Mouse (Mus musculus) neural tube, embryonic 12.5 days (tissue): ENCODE results near the gene Rbfox3. TPM values are rescaled to one million over a fixed set of nuclear protein-coding genes. Genes with fewer than 3 reads are reported as not detected.

Source experiments
- ATAC-seq: fragments of 200-750 bp; cut with Nextera tagmentation; 2 replicates; pipeline ENCODE4 v1.8.0; 2017; ENCODE audit warnings: low read depth, mild to moderate bottlenecking, moderate TSS enrichment, moderate library complexity; ENCODE audit not compliant: low FRiP score
- H3K27ac ChIP-seq: fragments of 300-500 bp; sonication (generic); 2 replicates; pipeline ENCODE4 v1.5.1; 2016
- H3K27me3 ChIP-seq: fragments of 300-500 bp; sonication (generic); replicated peaks from 2 replicates; pipeline ENCODE4 v1.6.1; 2016; ENCODE audit warnings: mild to moderate bottlenecking
- H3K36me3 ChIP-seq: fragments of 300-500 bp; sonication (generic); 2 replicates; pipeline ENCODE4 v1.6.1; 2016; ENCODE audit warnings: mild to moderate bottlenecking
- H3K4me1 ChIP-seq: fragments of 300-500 bp; sonication (generic); 2 replicates; pipeline ENCODE4 v1.6.1; 2016
- H3K4me2 ChIP-seq: fragments of 300-500 bp; sonication (generic); replicated peaks from 2 replicates; pipeline ENCODE4 v1.6.1; 2016; ENCODE audit warnings: mild to moderate bottlenecking
- H3K4me3 ChIP-seq: fragments of 300-500 bp; sonication (generic); 2 replicates; pipeline ENCODE4 v1.5.1; 2016
- H3K9ac ChIP-seq: fragments of 300-500 bp; sonication (generic); 2 replicates; pipeline ENCODE4 v1.6.1; 2016; ENCODE audit warnings: mild to moderate bottlenecking
- H3K9me3 ChIP-seq: fragments of 300-500 bp; sonication (generic); 2 replicates; pipeline ENCODE4 v1.6.1; 2016; ENCODE audit warnings: mild to moderate bottlenecking
- WGBS: fragments of 180-500 bp; shearing (Covaris S2); methylation state at CpG from one replicate; pipeline ENCODE4 v1.1.7; 2016; 5-methylcytosine and 5-hydroxymethylcytosine counted together
- polyA plus RNA-seq: library from polyadenylated mRNA; unstranded; fragments of >200 nt; fragmentation: Nextera tagmentation; extraction: Ambion mirVana; gene quantifications from 2 replicates; pipeline ENCODE4 v1.2.1, GENCODE M21; 2016

Rbfox3 gene
- polyA plus RNA-seq, 1 experiment from 2014 or later, result 52.6 TPM

DNA sequence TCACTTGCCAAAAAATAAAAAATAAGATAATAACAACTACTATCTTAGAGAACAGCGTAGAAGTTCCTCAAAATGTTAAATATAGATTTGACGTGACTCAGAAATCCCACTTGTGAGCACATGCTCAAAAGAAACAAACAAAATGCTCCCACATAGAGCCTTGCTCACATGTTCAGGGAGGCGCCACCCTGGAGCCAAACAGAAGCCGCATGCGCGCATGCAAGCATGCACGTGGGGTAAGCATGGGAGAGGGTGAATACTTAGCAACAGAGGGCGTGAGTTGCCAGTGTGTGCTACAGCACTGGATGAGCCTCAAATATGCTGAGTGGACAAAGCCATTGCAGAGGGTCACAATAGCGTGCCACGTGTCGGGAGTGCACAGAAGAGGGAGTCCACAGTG lies 454.5 kb downstream of the Rbfox3 start:
- Histone ChIP-seq H3K4me2 (no peak overlapping the region), H3K4me1 (peaks cover 6% of the 10 kb centered on the region; the same call in 1 of the 2 replicates), H3K36me3 (no peaks in the 10 kb centered on the region), H3K27ac (no peak overlapping the region), H3K9me3 (no peaks in the 10 kb centered on the region), H3K4me3 (no peak overlapping the region), H3K27me3 (no peaks in the 10 kb centered on the region), H3K9ac (no peak overlapping the region)
- WGBS, result 85% methylated on average over 11 of the region's 11 CpGs
- no peak for ATAC-seq

DNA sequence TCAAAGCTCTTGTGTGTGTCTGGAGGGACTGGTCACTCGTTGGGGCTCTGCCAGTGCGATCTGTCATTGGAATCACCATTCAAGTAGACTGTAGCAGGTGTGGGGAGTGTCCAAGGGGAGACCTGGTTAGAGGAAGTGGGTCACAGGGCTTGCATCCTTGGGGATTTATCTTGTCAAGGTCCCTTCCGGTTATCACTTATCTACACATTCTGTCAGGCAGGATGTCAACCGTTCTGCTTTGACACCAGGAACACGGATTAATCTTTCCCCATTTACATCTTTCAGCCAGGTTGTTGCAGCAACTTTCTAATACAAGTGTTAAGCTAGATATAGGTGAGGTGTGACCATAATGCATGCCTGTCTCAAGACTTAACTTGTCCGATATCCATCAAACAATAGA lies 455.6 kb downstream of the Rbfox3 start:
- Histone ChIP-seq H3K4me1 (peaks cover 6% of the 10 kb centered on the region; the same call in 1 of the 2 replicates), H3K9ac (no peak overlapping the region), H3K27ac (no peak overlapping the region), H3K36me3 (no peaks in the 10 kb centered on the region), H3K4me2 (no peak overlapping the region), H3K27me3 (no peaks in the 10 kb centered on the region), H3K4me3 (no peak overlapping the region), H3K9me3 (no peaks in the 10 kb centered on the region)
- WGBS, result 89% methylated on average over 6 of the region's 6 CpGs
- ATAC-seq, result no peak

DNA sequence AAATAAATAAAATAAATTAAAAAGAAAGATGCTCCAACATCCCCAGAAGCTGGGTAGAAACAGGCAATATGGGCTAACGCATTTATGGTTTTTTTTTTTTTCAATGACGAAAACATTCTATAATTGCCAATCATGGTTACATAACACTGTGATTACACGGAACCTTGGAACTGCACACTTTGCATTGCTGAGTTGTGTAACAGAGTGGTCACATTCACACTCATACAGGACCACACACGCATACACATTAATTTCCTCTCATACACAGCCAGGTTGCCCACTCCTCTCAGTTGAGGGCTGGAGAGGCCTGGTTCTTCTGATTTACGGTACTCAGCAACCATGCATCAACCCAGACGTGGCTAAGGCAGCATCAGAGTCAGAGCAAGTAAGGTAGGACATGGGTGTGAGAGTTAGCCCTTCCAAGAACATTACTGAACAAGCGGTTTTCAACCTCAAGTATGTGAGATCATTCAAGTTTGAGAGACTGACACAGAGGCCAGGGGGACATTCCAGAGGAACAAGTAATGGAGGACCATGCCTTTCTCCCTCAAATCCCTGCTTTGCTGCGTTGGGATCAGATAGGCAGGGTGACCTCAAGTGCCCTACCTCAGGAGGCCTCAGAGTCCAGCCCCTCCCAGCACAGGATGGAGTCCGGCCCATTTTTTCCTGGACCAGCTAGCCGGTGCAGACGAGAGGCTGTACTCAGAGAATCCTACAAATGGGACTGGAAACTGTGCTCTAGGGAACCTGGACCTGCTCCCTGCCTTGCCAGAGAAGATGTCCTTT lies 457.3 kb downstream of the Rbfox3 start:
- Histone ChIP-seq H3K4me2 (no peak overlapping the region), H3K36me3 (no peaks in the 10 kb centered on the region), H3K9me3 (no peaks in the 10 kb centered on the region), H3K27me3 (no peaks in the 10 kb centered on the region), H3K9ac (no peak overlapping the region), H3K4me1 (peaks cover 4% of the 10 kb centered on the region; the same call in 1 of the 2 replicates), H3K27ac (no peak overlapping the region), H3K4me3 (no peak overlapping the region)
- no peak for ATAC-seq
- 68% methylated on average over 11 of the region's 11 CpGs for WGBS

DNA sequence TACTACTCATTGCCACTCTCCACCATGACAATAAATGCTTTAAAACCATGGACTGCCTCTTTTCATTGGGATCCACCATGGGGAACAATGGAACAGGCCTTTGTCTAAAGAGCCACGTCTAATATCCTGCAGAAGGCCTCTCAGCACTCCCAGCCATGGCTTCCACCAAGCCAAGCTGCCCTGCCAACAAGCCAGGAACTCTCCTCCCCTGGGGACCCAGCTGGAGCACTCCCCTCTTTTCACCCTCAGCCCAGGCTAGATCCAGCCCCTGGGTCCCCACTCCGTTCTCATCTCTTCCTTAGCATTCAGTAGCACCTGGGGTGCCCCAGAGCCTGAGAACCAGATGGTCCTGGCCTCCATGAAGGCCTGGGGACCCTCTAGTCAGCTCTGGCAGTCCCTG lies 458.4 kb downstream of the Rbfox3 start:
- WGBS, result 58% methylated on average over 2 of the region's 2 CpGs
- Histone ChIP-seq H3K4me3 (no peak overlapping the region), H3K9ac (no peak overlapping the region), H3K9me3 (no peaks in the 10 kb centered on the region), H3K27me3 (no peaks in the 10 kb centered on the region), H3K4me2 (no peak overlapping the region), H3K4me1 (no peaks in the 10 kb centered on the region), H3K27ac (no peak overlapping the region), H3K36me3 (no peaks in the 10 kb centered on the region)
- no peak for ATAC-seq

DNA sequence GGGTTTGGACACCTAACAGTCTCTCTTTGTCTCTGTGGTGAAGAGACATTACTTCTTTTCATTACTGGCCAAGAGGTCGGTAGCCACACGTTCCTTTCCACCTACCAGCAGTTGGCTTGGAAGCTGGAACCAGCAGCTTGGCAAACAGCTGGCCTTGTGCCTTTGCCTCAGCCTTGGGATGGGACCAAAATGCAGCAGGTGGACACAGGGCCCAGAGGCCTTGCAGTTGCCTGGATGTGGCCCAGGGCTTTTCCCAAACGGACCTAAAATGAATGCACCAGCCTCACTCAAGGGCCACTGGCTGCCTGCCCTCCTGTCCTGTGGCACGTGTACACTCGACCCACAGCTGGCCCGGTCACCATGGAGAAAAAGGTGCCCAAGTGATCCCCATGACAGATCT lies 460.2 kb downstream of the Rbfox3 start:
- Histone ChIP-seq H3K9ac (no peak overlapping the region), H3K27me3 (no peaks in the 10 kb centered on the region), H3K4me3 (no peak overlapping the region), H3K4me1 (no peaks in the 10 kb centered on the region), H3K9me3 (no peaks in the 10 kb centered on the region), H3K4me2 (no peak overlapping the region), H3K27ac (no peak overlapping the region), H3K36me3 (no peaks in the 10 kb centered on the region)
- no peak for ATAC-seq
- WGBS, result 88% methylated on average over 6 of the region's 6 CpGs

DNA sequence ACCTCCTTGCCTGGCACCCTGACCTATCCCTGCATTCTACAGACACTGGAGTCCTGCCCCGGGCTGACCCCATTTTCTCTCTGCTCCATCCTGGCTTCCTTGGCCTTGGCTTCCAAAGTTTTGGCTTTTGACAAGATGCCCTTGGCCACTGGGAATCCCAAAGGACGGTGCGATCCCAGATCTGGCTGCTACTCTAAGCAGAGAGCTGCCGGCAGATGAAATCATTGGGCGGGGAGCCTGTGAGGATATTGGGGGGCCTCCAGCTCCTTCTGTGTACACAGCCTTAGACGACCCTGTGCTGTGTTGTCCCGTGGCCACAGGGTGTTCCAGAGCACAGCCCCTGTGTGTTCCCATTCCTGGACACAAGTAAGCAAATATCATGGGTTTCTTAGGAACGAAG lies 463.0 kb downstream of the Rbfox3 start:
- Histone ChIP-seq H3K4me2 (no peak overlapping the region), H3K27me3 (peaks cover 4% of the 10 kb centered on the region), H3K4me3 (no peak overlapping the region), H3K9me3 (no peaks in the 10 kb centered on the region), H3K36me3 (no peaks in the 10 kb centered on the region), H3K9ac (no peak overlapping the region), H3K4me1 (no peaks in the 10 kb centered on the region), H3K27ac (no peak overlapping the region)
- 91% methylated on average over 8 of the region's 8 CpGs for WGBS
- ATAC-seq, result no peak

DNA sequence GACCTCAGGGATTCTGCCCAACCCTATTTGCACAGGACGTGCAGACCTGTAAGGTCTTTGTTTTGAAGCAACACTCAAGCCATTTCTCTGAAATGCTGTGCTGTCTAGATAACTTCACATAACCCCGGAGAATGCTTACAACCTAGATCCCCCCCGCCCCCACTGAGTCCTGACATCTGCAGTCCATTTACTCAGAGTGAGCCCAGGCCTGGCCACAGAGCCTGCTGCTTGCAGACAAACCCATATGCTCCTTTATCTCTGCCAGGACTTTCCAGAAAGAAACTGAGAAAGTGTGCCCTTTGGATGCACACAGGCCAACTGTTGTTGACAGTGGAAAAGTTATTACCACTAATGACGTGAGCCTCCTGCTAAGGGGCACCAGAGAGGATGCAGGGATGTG lies 464.1 kb downstream of the Rbfox3 start:
- Histone ChIP-seq H3K27ac (no peak overlapping the region), H3K4me2 (no peak overlapping the region), H3K9me3 (no peaks in the 10 kb centered on the region), H3K4me3 (no peak overlapping the region), H3K9ac (no peak overlapping the region), H3K4me1 (no peaks in the 10 kb centered on the region), H3K36me3 (no peaks in the 10 kb centered on the region), H3K27me3 (peaks cover 4% of the 10 kb centered on the region)
- WGBS, result 60% methylated on average over 4 of the region's 4 CpGs
- ATAC-seq, result no peak

DNA sequence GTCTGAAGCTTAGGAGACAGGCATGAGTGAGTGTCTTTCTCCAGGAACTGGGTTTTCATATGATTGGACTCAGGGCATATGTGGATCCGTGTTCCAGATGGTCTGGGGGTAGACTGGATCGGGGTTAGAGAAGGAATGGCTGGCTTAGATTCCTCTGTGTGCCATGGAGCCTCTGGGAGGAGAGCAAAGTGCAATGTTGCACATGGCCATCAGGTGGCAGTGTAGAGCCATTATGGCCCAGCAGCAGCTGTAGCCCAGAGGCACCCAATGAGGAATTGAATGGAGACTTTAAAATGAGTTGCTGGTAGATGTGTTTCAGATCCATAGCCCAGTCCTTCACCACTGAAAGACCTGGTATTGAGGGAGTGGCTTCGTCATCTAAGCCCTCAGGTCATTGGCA lies 465.6 kb downstream of the Rbfox3 start:
- H3K27ac ChIP-seq, result no peak overlapping the region
- H3K9me3 ChIP-seq, result no peaks in the 10 kb centered on the region
- no peaks in the 10 kb centered on the region for H3K4me1 ChIP-seq
- H3K4me3 ChIP-seq, result no peak overlapping the region
- H3K27me3 ChIP-seq, result peaks cover 4% of the 10 kb centered on the region
- ATAC-seq, result peak; percentile 53; the same call in 1 of the 2 replicates
- WGBS, result 15% methylated on average over 3 of the region's 3 CpGs
- H3K9ac ChIP-seq, result no peak overlapping the region
- no peak overlapping the region for H3K4me2 ChIP-seq
- no peaks in the 10 kb centered on the region for H3K36me3 ChIP-seq

DNA sequence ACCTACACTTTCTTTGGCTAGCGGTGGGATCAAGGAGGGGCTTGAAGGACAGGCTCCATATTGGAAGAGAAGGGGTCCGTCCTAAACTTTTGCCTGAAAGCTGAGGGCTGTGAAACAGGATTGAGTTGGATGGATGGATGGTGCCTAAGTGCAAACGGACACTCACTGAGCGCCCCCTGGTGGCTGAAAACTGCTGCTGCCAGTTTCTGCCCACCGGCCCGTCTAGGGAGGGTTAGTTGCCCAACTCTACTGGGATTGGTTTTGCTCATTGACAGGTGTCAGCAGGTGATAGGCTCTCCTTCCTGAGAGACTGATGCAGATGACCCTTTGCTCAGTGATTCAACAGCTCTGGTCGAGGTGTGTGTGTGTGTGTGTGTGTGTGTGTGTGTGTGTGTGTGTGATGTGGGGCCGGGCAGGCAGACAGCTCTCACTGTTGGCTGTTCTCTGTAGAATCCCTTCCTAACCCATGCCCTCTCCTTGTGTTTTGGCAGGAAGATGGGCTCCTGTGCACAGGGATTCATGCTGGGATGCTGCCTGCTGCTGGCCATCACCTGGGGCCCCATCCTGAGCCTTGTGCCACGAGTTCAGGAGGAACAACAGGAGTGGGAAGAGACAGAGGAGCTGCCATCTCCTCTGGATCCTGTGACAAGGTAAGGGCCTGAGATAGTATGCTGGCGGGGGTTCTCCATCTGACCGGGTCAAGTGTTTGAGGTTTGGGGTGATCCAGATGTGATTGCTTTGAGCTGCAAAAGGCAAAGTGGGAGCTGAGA lies 468.0 kb downstream of the Rbfox3 start:
- Histone ChIP-seq H3K27me3 (peaks cover 4% of the 10 kb centered on the region), H3K36me3 (no peaks in the 10 kb centered on the region), H3K4me2 (no peak overlapping the region), H3K4me3 (no peak overlapping the region), H3K9me3 (no peaks in the 10 kb centered on the region), H3K4me1 (peaks cover 14% of the 10 kb centered on the region), H3K9ac (no peak overlapping the region), H3K27ac (no peak overlapping the region)
- no peak for ATAC-seq
- 32% methylated on average over 11 of the region's 11 CpGs for WGBS

DNA sequence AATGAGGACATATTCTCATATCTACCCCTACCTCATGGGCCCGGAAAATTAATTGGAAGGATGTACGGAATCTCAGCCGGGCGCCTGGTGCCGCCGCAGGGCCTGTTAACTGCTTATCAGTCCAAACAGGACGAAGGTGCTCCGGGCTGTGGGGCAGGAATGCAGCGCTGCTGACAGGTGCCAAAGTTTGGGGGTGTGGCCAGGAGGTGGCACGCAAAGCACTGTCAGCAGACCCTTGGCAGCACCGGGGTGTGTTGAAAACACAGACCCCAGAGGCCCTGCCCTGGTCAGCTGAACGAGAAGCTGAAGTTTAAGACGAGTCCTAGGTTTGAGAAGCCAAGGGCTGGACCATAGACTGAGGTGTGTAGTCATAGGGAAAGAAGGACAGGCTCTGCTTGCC lies 468.7 kb downstream of the Rbfox3 start:
- 83% methylated on average over 13 of the region's 13 CpGs for WGBS

More for the DNA sequence above, 468.7 kb downstream of the Rbfox3 start:
- no peak overlapping the region for H3K9ac ChIP-seq
- H3K4me3 ChIP-seq, result no peak overlapping the region
- no peak overlapping the region for H3K27ac ChIP-seq
- peaks cover 4% of the 10 kb centered on the region for H3K27me3 ChIP-seq
- peaks cover 19% of the 10 kb centered on the region for H3K4me1 ChIP-seq
- H3K36me3 ChIP-seq, result no peaks in the 10 kb centered on the region
- no peak overlapping the region for H3K4me2 ChIP-seq
- H3K9me3 ChIP-seq, result no peaks in the 10 kb centered on the region
- ATAC-seq, result no peak
